Mouse (Mus musculus) embryonic fibroblast, embryonic 13.5 days (primary cell): Measurements from ENCODE around the gene Ksr1. TPM values are rescaled to one million over a fixed set of nuclear protein-coding genes. Genes with fewer than 3 reads are reported as not detected.

ENCODE experiments used
- H3K27ac ChIP-seq: 2 replicates; pipeline ENCODE4 v1.5.1; 2012; ENCODE audit warnings: low read length, control low read depth, inconsistent platforms; ENCODE audit not compliant: insufficient read depth
- H3K4me1 ChIP-seq: 2 replicates; pipeline ENCODE4 v1.6.1; 2011; ENCODE audit warnings: low read length; ENCODE audit not compliant: control insufficient read depth, insufficient read depth
- H3K4me3 ChIP-seq: 2 replicates; pipeline ENCODE4 v1.5.1; 2011; ENCODE audit warnings: mild to moderate bottlenecking, control low read depth, low read length; ENCODE audit not compliant: insufficient read depth
- CTCF ChIP-seq: IDR thresholded peaks from 2 replicates; pipeline ENCODE4 v1.5.1; 2011; ENCODE audit warnings: mild to moderate bottlenecking, control low read depth, low read length, moderate library complexity, borderline replicate concordance; ENCODE audit not compliant: insufficient read depth
- POLR2A ChIP-seq: IDR thresholded peaks from 2 replicates; pipeline ENCODE4 v1.6.1; 2011; ENCODE audit warnings: low read depth, mild to moderate bottlenecking, control low read depth, low read length, moderate library complexity
- polyA plus RNA-seq: library from polyadenylated mRNA; stranded (reverse); fragments of >200 nt; gene quantifications from 2 replicates; pipeline ENCODE4 v1.2.4, GENCODE M21; 2011; ENCODE audit warnings: low read depth; ENCODE audit not compliant: missing spikeins, insufficient read length

Ksr1 gene
- polyA plus RNA-seq, 1 experiment, result 3.4 TPM

DNA sequence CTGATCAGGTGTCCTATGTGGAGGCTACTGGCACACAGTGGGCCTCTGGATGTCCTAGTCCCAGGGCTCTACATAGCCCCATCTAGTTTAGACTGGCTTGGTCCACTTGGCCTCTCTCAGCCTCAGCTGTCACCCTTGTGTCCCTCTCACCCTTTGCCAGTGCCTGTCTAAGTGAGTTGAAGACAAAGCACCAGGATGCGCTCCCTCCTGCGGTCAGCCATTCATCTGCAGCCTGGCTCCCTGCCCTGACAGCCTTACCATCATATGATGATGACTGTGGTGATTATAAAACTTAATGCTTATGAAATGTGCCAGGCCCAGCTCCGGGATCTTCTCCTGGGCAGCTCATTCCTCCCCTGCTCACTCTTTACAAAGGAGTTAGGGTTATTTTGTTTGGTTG is 30.5 kb upstream of the Ksr1 start:
- Histone ChIP-seq H3K4me1 (no peaks in the 10 kb centered on the region), H3K27ac (no peak overlapping the region), H3K4me3 (no peak overlapping the region)
- TF ChIP-seq POLR2A (no peak), CTCF (no peak)

- H3K4me1 ChIP-seq, result no peaks in the 10 kb centered on the region
- no peak for TF ChIP-seq CTCF
- TF ChIP-seq POLR2A, result no peak
- no peak overlapping the region for H3K27ac ChIP-seq
- no peak overlapping the region for H3K4me3 ChIP-seq
These were observed 25.8 kb upstream of the Ksr1 start for GRCm38 (mm10) chr11:79172054-79172453.

DNA sequence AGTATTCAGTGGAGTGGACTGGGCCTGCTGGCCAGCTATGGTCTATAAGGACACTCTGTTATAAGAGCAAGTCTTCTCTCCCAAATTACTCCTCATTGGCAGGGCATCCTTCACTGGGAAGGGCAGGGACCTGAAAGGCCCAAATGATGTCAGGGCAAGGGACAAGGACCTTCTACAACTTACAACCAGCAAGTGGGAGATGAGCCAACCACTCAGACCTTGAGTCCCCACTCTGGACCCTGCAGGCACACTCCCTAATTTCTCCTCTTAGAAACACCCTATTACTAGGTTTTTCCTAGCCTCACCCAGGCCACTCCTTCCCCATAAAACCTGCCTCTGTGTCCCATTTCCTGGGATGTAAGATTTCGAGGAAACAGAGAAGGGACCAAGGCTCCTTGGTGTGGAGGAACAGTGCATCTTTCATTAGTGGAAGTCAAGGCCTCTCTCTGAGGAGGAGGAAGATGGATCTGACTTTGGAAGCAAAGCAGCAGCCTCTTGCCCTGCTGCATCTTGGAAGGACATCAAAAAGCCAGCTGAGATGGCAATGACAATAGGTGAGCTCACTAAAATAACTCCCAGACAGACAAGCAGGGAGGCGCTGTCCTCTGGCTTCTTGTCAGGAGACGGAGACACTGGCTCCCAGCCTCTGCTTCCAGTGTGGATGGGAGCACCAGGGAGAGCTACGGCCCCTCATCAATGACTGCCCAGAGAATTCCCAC is 20.5 kb upstream of the Ksr1 start:
- Histone ChIP-seq H3K27ac (no peak overlapping the region), H3K4me1 (no peaks in the 10 kb centered on the region), H3K4me3 (no peak overlapping the region)
- TF ChIP-seq POLR2A (no peak), CTCF (no peak)

DNA sequence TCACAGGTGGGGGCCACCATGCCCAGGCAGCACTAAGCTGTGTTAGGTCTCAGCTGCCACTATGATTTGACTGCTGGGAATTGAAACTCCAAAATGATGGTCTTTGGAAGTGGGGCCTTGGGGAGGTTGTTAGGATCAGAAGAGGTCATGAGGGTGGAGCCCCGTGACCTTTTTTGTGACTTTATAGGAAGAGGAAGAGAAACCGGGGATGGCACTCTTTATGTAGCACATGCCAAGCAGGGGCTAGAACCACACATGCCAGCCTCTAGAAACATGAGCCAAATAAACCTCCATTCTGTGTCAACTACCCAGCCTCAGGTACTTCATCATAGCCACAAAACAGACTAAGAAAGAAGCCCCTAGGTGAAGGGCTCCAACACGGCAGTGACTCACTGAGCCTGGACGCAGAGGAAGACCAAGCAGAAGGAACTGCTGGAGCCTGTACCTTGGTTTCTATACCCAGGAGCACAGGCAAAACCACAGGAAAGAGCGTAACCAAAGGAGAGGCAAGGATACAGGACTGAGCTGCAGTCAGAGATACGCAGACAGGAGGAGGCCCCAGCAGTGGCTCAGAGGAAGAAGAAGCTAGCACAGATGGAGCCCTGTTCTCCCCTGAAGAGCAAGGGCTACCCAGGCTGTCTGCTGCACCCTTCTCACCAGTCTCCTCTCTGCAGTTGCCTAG is 15.0 kb upstream of the Ksr1 start:
- H3K27ac ChIP-seq, result no peak overlapping the region
- H3K4me1 ChIP-seq, result no peaks in the 10 kb centered on the region
- H3K4me3 ChIP-seq, result no peak overlapping the region
- TF ChIP-seq POLR2A, result no peak
- no peak for TF ChIP-seq CTCF

GRCm38 (mm10) chr11:79160127-79160526 is 13.9 kb upstream of the Ksr1 start:
- no peak overlapping the region for H3K4me3 ChIP-seq
- no peaks in the 10 kb centered on the region for H3K4me1 ChIP-seq
- TF ChIP-seq CTCF, result no peak
- no peak for TF ChIP-seq POLR2A
- no peak overlapping the region for H3K27ac ChIP-seq

GRCm38 (mm10) chr11:79157729-79158128 is 11.5 kb upstream of the Ksr1 start:
- Histone ChIP-seq H3K27ac (no peak overlapping the region), H3K4me3 (no peak overlapping the region), H3K4me1 (no peaks in the 10 kb centered on the region)
- TF ChIP-seq POLR2A (no peak), CTCF (no peak)

DNA sequence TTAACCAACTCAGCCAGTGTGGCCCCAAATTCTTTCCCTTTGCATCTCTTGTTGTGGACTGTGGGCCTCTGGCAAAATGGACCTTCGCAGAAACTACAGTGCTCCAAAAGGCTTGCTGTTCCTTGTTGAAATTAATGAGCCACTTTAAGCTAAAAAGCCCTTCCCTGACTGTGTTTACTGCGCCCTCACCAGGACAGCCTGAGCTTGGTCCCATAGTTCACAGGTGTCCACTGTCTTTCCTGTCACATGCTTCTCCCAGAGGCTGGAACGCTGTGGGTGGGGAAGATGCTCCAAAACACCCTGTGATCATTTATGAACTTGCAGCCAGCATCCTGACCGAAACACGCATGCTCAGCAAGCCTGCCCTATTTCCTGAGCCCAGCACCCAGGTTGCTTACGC is 9.1 kb upstream of the Ksr1 start:
- TF ChIP-seq POLR2A (no peak), CTCF (no peak)
- Histone ChIP-seq H3K4me3 (no peak overlapping the region), H3K4me1 (no peaks in the 10 kb centered on the region), H3K27ac (no peak overlapping the region)

DNA sequence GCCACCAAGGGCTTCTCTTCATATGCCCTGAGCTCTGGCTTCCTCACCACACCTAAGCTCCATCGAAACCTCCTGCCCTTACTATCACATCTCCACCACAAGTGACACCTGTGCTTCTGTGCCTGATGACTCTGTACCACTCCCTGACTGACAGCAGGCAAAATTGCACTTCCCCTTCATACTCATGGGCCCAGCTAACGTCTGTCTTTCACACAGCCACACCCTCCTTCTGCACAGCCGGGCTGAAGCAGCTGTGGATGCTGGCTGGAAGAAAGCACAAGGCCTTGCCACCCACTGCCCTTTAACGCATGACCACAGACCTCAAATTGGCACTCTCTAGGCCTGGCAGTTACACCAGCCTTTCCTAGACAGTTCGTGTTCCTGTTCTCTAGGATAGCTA is 6.5 kb upstream of the Ksr1 start:
- no peak for TF ChIP-seq CTCF
- no peak for TF ChIP-seq POLR2A
- Histone ChIP-seq H3K4me3 (no peak overlapping the region), H3K4me1 (no peaks in the 10 kb centered on the region), H3K27ac (no peak overlapping the region)

- Histone ChIP-seq H3K4me3 (no peak overlapping the region), H3K4me1 (no peaks in the 10 kb centered on the region), H3K27ac (no peak overlapping the region)
- no peak for TF ChIP-seq POLR2A
- TF ChIP-seq CTCF, result no peak
These were observed 5.7 kb upstream of the Ksr1 start for GRCm38 (mm10) chr11:79151874-79152273.

- Histone ChIP-seq H3K4me1 (no peaks in the 10 kb centered on the region), H3K27ac (no peak overlapping the region), H3K4me3 (no peak overlapping the region)
- TF ChIP-seq POLR2A (no peak), CTCF (no peak)
These were observed 4.1 kb upstream of the Ksr1 start for GRCm38 (mm10) chr11:79150301-79150700.

DNA sequence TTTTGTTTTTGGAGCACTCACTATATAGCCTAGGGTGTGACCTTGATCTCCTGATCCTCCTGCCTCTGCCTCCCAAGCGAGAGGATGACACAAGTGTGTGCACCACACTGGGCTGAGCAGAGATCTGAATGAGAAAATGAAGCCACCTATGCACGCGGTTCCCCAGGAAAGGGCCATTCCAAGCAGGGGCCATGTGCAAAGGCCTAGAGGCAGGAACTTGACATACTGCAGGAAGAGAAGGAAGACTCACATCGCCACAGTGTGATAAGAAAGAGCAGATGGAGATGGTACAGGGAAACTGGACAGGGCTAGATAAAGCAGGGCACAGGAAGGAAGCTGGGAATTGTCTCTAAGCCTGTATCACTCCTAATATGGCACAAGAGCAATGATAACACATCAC is 3.1 kb upstream of the Ksr1 start:
- no peaks in the 10 kb centered on the region for H3K4me1 ChIP-seq
- no peak overlapping the region for H3K27ac ChIP-seq
- no peak for TF ChIP-seq CTCF
- TF ChIP-seq POLR2A, result no peak
- no peak overlapping the region for H3K4me3 ChIP-seq
